Mouse (Mus musculus): Measurements from ENCODE around the gene 3110082I17Rik. TPM values are rescaled to one million over a fixed set of nuclear protein-coding genes. Genes with fewer than 3 reads are reported as not detected.

Gene 3110082I17Rik
- total and polyA plus RNA-seq, 3 experiments, result 41.2 to 100.0 (median 46.9) TPM

- Histone ChIP-seq H3K4me1 (ENCODE audit: control insufficient read depth in 1 of 2, insufficient read depth in 2 of 2) (peaks cover 17 to 47% of the 10 kb centered on the region in 2 experiments), H3K4me3 (replicated peaks in 1 of 3; ENCODE audit: low read depth in 2 of 3, low read length in 2 of 3, poor library complexity in 1 of 3) (no peak overlapping the region), H3K27me3 (replicated peaks) (no peaks in the 10 kb centered on the region), H3K4me2 (ENCODE audit: insufficient read depth, low read depth, poor library complexity, severe bottlenecking) (no peak overlapping the region), H3K9me3 (replicated peaks; ENCODE audit: low read length) (no peaks in the 10 kb centered on the region), H3K79me2 (replicated peaks; ENCODE audit: control insufficient read depth, extremely low read depth, insufficient read depth, poor library complexity, severe bottlenecking) (no peaks in the 10 kb centered on the region), H3K27ac (ENCODE audit: insufficient read depth, low read depth) (no peak overlapping the region), H3K36me3 (replicated peaks in 1 of 2; ENCODE audit: control insufficient read depth in 1 of 2, insufficient read depth in 1 of 2, low read length in 1 of 2) (peaks cover 0 to 45% of the 10 kb centered on the region in 2 experiments), H3K9ac (ENCODE audit: insufficient read depth, low read depth) (no peak overlapping the region)
- in situ Hi-C loops (cut with MboI; ENCODE audit: low pct_ligation_motif_present, low pct_unique_long_range_greater_than_20kb, low sequenced_read_pairs) (no loop called here), dilution Hi-C loops (cut with MboI; ENCODE audit: extremely low pct_ligation_motif_present, extremely low pct_unique_long_range_greater_than_20kb, low sequenced_read_pairs) (no loop called here)
- DNase-seq (ENCODE audit: extremely low read depth), result no peak
- TF ChIP-seq MAX (IDR thresholded peaks at IDR 0.05; ENCODE audit: low read length) (no peak), E2F4 (IDR thresholded peaks at IDR 0.05; ENCODE audit: insufficient replicate concordance, low read depth, low read length) (no peak), MEF2A (IDR thresholded peaks at IDR 0.05; ENCODE audit: borderline replicate concordance, low read depth, low read length) (no peak), HCFC1 (IDR thresholded peaks at IDR 0.05; ENCODE audit: low read depth, low read length) (no peak), SIN3A (IDR thresholded peaks at IDR 0.05; ENCODE audit: low read length) (no peak), USF1 (IDR thresholded peaks at IDR 0.05; ENCODE audit: low read depth, low read length) (no peak), CHD1 (IDR thresholded peaks at IDR 0.05; ENCODE audit: low read depth, low read length) (no peak), POLR2A (IDR thresholded peaks at IDR 0.05; ENCODE audit: low read depth, low read length) (no peak), GABPA (IDR thresholded peaks at IDR 0.05; ENCODE audit: insufficient replicate concordance, low read depth, low read length) (no peak), SMC3 (IDR thresholded peaks at IDR 0.05; ENCODE audit: low read depth, low read length) (no peak), JUND (conservative IDR thresholded peaks at IDR 0.05; ENCODE audit: low read depth, low read length) (no peak), ZKSCAN1 (IDR thresholded peaks at IDR 0.05; ENCODE audit: borderline replicate concordance, low read depth, low read length) (no peak), ZC3H11A (IDR thresholded peaks at IDR 0.05; ENCODE audit: low read depth, low read length) (no peak), CHD2 (IDR thresholded peaks at IDR 0.05; ENCODE audit: low read length) (no peak), BHLHE40 (IDR thresholded peaks at IDR 0.05; ENCODE audit: low read depth, low read length) (no peak), MAZ (IDR thresholded peaks at IDR 0.05; ENCODE audit: low read depth, low read length) (no peak), MXI1 (IDR thresholded peaks at IDR 0.05; ENCODE audit: low read depth, low read length) (no peak)
Observed at GRCm38 (mm10) chr5:139395528-139395927, 64.8 kb downstream of the 3110082I17Rik start.

DNA sequence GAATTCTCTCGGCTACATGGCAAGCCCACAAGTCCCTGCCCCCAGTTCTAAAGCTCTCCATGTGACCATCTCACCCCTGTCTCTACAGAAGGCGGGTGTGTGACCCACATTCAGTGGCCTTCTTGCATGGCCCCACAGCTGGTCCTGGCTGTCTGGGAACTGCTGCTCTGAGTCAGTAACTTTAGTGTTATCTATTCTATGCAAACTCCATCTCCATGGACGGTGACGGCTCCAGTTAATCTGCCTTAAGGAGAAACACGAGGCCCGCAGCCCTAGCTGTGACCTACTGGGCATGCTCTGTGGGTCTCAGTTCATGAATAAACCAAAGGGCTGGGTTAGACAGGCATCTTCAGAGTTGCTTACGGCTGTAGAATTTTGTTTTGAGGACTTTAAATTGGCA lies 65.9 kb downstream of the 3110082I17Rik start:
- dilution Hi-C loops (cut with MboI; ENCODE audit: extremely low pct_ligation_motif_present, extremely low pct_unique_long_range_greater_than_20kb, low sequenced_read_pairs) (no loop called here), in situ Hi-C loops (cut with MboI; ENCODE audit: low pct_ligation_motif_present, low pct_unique_long_range_greater_than_20kb, low sequenced_read_pairs) (no loop called here)
- Histone ChIP-seq H3K4me3 (replicated peaks in 1 of 3; ENCODE audit: low read depth in 2 of 3, low read length in 2 of 3, poor library complexity in 1 of 3) (no peak overlapping the region), H3K4me2 (ENCODE audit: insufficient read depth, low read depth, poor library complexity, severe bottlenecking) (no peak overlapping the region), H3K27ac (ENCODE audit: insufficient read depth, low read depth) (no peak overlapping the region), H3K9ac (ENCODE audit: insufficient read depth, low read depth) (no peak overlapping the region), H3K79me2 (replicated peaks; ENCODE audit: control insufficient read depth, extremely low read depth, insufficient read depth, poor library complexity, severe bottlenecking) (no peaks in the 10 kb centered on the region), H3K27me3 (replicated peaks) (no peaks in the 10 kb centered on the region), H3K4me1 (ENCODE audit: control insufficient read depth in 1 of 2, insufficient read depth in 2 of 2) (peaks cover 17 to 54% of the 10 kb centered on the region in 2 experiments), H3K36me3 (replicated peaks in 1 of 2; ENCODE audit: control insufficient read depth in 1 of 2, insufficient read depth in 1 of 2, low read length in 1 of 2) (peaks cover 0 to 39% of the 10 kb centered on the region in 2 experiments), H3K9me3 (replicated peaks; ENCODE audit: low read length) (no peaks in the 10 kb centered on the region)
- TF ChIP-seq ZNF384 (IDR thresholded peaks at IDR 0.05; ENCODE audit: low read depth, low read length), result no peak
- no peak for TF ChIP-seq SMC3 (IDR thresholded peaks at IDR 0.05; ENCODE audit: low read depth, low read length)
- no peak for TF ChIP-seq MYC (IDR thresholded peaks at IDR 0.05; ENCODE audit: low read depth, low read length)
- no peak for DNase-seq (ENCODE audit: extremely low read depth)

All from CH12.LX (cell line).